ENCODE assay signal across 8 mouse cellular contexts in genomic region chr11:70236717-70237116, GRCm38 (mm10). TPM values are rescaled to one million over a fixed set of nuclear protein-coding genes. Genes with fewer than 3 reads are reported as not detected.
DNase-seq lines count a peak whose midpoint lies in the region; ATAC-seq and TF ChIP-seq lines count a peak whose summit lies in the region.

No protein-coding gene starts in this region.

- H3K4me1 ChIP-seq in heart, embryonic 10.5 days: peaks cover 64% of the 10 kb centered on the region
- H3K4me1 ChIP-seq in bone marrow, adult 2 months (ENCODE audit: control insufficient read depth, insufficient read depth, low read length): peaks cover 3% of the 10 kb centered on the region; the same call in 1 of the 2 replicates
- peaks cover 32% of the 10 kb centered on the region for H3K4me1 ChIP-seq in heart, postnatal 0 days (ENCODE audit: control insufficient read depth, insufficient read depth)
- H3K4me1 ChIP-seq in liver, embryonic 16.5 days (ENCODE audit: control insufficient read depth, low read depth, low read length): peaks cover 34% of the 10 kb centered on the region

- TF ChIP-seq CTCF in bone marrow, adult 2 months (IDR thresholded peaks at IDR 0.05; ENCODE audit: control insufficient read depth, insufficient read depth, low read length): no peak
- no peak for TF ChIP-seq CTCF in heart, postnatal 0 days (IDR thresholded peaks at IDR 0.05; ENCODE audit: low read depth)

- peak overlapping the region; percentile 90 for H3K4me2 ChIP-seq in heart, postnatal 0 days (ENCODE audit: low read depth, low read length)
- H3K4me2 ChIP-seq in liver, embryonic 16.5 days (ENCODE audit: low read depth, low read length): peak overlapping the region; percentile 87

- no peaks in the 10 kb centered on the region for H3K9me3 ChIP-seq in heart, embryonic 10.5 days
- no peaks in the 10 kb centered on the region for H3K9me3 ChIP-seq in heart, postnatal 0 days (replicated peaks; ENCODE audit: control insufficient read depth, low read length)
- H3K9me3 ChIP-seq in liver, embryonic 16.5 days (replicated peaks; ENCODE audit: control insufficient read depth, low read length): no peaks in the 10 kb centered on the region

- no peak for ATAC-seq in heart, postnatal 0 days (ENCODE audit: insufficient read depth, low read depth)
- no peak for ATAC-seq in liver, embryonic 16.5 days (ENCODE audit: low read depth)
- ATAC-seq in inflammation-experienced regulatory T-cells, adult 6 months: no peak

- 6% methylated on average over 7 of the region's 7 CpGs for WGBS in heart, embryonic 10.5 days
- WGBS in bone marrow, adult 2 months: 47% methylated on average over 7 of the region's 7 CpGs
- 20% methylated on average over 7 of the region's 7 CpGs for WGBS in heart, postnatal 0 days
- WGBS in liver, embryonic 16.5 days (ENCODE audit: insufficient replicate concordance): 18% methylated on average over 7 of the region's 7 CpGs

- H3K9ac ChIP-seq in heart, postnatal 0 days (replicated peaks; ENCODE audit: low read depth, low read length): peak overlapping the region; percentile 88
- H3K9ac ChIP-seq in liver, embryonic 16.5 days (ENCODE audit: low read depth, low read length): peak overlapping the region; percentile 97

- peaks cover 16% of the 10 kb centered on the region for H3K36me3 ChIP-seq in heart, embryonic 10.5 days
- peaks cover 7% of the 10 kb centered on the region; the same call in 1 of the 2 replicates for H3K36me3 ChIP-seq in heart, postnatal 0 days (replicated peaks; ENCODE audit: control insufficient read depth, insufficient read depth, low read length)
- H3K36me3 ChIP-seq in liver, embryonic 16.5 days (ENCODE audit: control insufficient read depth, insufficient read depth): no peaks in the 10 kb centered on the region

- H3K27me3 ChIP-seq in heart, embryonic 10.5 days (ENCODE audit: insufficient read depth, poor library complexity, severe bottlenecking): no peaks in the 10 kb centered on the region
- H3K27me3 ChIP-seq in heart, postnatal 0 days (ENCODE audit: control insufficient read depth, insufficient read depth, low read length): no peaks in the 10 kb centered on the region
- no peaks in the 10 kb centered on the region for H3K27me3 ChIP-seq in liver, embryonic 16.5 days (ENCODE audit: control insufficient read depth, insufficient read depth, low read depth, low read length)

- no peak for DNase-seq in heart, embryonic 10.5 days (ENCODE audit: low spot score)
- no peak for DNase-seq in heart, adult 8-10 months (ENCODE audit: low spot score)
- DNase-seq in heart, postnatal 0 days (ENCODE audit: low spot score): no peak
- no peak for DNase-seq in retina, postnatal 1 day
- DNase-seq in layer of hippocampus, postnatal 36 days: no peak

- no peak for TF ChIP-seq POLR2A in bone marrow, adult 2 months (IDR thresholded peaks at IDR 0.05; ENCODE audit: borderline replicate concordance, control insufficient read depth, low read depth, low read length)

- peak overlapping the region; percentile 92 for H3K4me3 ChIP-seq in heart, embryonic 10.5 days
- H3K4me3 ChIP-seq in bone marrow, adult 2 months (replicated peaks; ENCODE audit: control insufficient read depth, low read depth, low read length): peak overlapping the region; percentile 55
- H3K4me3 ChIP-seq in heart, postnatal 0 days (ENCODE audit: low read depth, low read length): peak overlapping the region; percentile 72
- peak overlapping the region; percentile 96 for H3K4me3 ChIP-seq in liver, embryonic 16.5 days (ENCODE audit: low read depth, low read length)

- peak overlapping the region; percentile 97 for H3K27ac ChIP-seq in heart, embryonic 10.5 days
- peak overlapping the region; percentile 7; the same call in 1 of the 2 replicates for H3K27ac ChIP-seq in bone marrow, adult 2 months (ENCODE audit: control insufficient read depth, insufficient read depth, low read depth, low read length, poor library complexity)
- peak overlapping the region; percentile 94 for H3K27ac ChIP-seq in heart, postnatal 0 days (ENCODE audit: low read depth)
- H3K27ac ChIP-seq in liver, embryonic 16.5 days (ENCODE audit: low read length): peak overlapping the region; percentile 95

- no peak for TF ChIP-seq EP300 in heart, postnatal 0 days (IDR thresholded peaks at IDR 0.05; ENCODE audit: low read depth)

RNA-seq across cellular contexts. Expression of gene 0610010K14Rik, which starts 1.0 kb away (rescaled TPM):
- 142 and 153 TPM in 2 replicates for polyA plus RNA-seq in heart, embryonic 10.5 days (2016; fragmentation: Nextera tagmentation; extraction: Ambion mirVana)
- total RNA-seq in heart, adult 8-10 months (2022): 10 to 100 TPM; 22.2 to 31.6 (median 29.0) TPM
- polyA plus RNA-seq in bone marrow, adult 2 months (2011; ENCODE audit: insufficient read depth, insufficient read length, low replicate concordance, missing spikeins): 67.2 and 107 TPM in 2 replicates
- total RNA-seq in heart, postnatal 0 days (2014; rRNA removed; ENCODE audit: low replicate concordance): 47.7 and 60.5 TPM in 2 replicates
- 96.5 and 102 TPM in 2 replicates for polyA plus RNA-seq in heart, postnatal 0 days (2015; fragmentation: Nextera tagmentation; extraction: Ambion mirVana)
- polyA plus RNA-seq in liver, embryonic 16.5 days (2015; fragmentation: Nextera tagmentation; extraction: Ambion mirVana): 53.9 and 54.5 TPM in 2 replicates
- 100 to 1,000 TPM; 133 to 147 (median 134) TPM for polyA plus RNA-seq in inflammation-experienced regulatory T-cells, adult 6 months (2017; shearing (Covaris generic))
- 10 to 100 TPM; 41.4 to 45.6 TPM for total RNA-seq in layer of hippocampus, postnatal 36 days (2021)

RNA-seq across cellular contexts. Expression of gene Gm21988, which starts 2.9 kb away (rescaled TPM):
- polyA plus RNA-seq in heart, embryonic 10.5 days (2016; fragmentation: Nextera tagmentation; extraction: Ambion mirVana): 6.5 and 8.7 TPM in 2 replicates
- total RNA-seq in heart, adult 8-10 months (2022): 1 to 10 TPM; 1.2 to 2.7 (median 2.4) TPM
- 4.8 TPM in 1 of 2 replicates, not detected in the other for polyA plus RNA-seq in bone marrow, adult 2 months (2011; ENCODE audit: insufficient read depth, insufficient read length, low replicate concordance, missing spikeins)
- 6.8 and 15.2 TPM in 2 replicates for total RNA-seq in heart, postnatal 0 days (2014; rRNA removed; ENCODE audit: low replicate concordance)
- 7.5 and 8.6 TPM in 2 replicates for polyA plus RNA-seq in heart, postnatal 0 days (2015; fragmentation: Nextera tagmentation; extraction: Ambion mirVana)
- polyA plus RNA-seq in liver, embryonic 16.5 days (2015; fragmentation: Nextera tagmentation; extraction: Ambion mirVana): 3.4 and 4.3 TPM in 2 replicates
- polyA plus RNA-seq in inflammation-experienced regulatory T-cells, adult 6 months (2017; shearing (Covaris generic)): 10 to 100 TPM in 1 of 3 experiments, 1 to 10 TPM in 2; 2.7 to 11.1 (median 6.1) TPM
- total RNA-seq in layer of hippocampus, postnatal 36 days (2021): 1 to 10 TPM; 3.9 to 5.1 TPM

RNA-seq across cellular contexts. Expression of gene Rnasek, which starts 2.9 kb away (rescaled TPM):
- polyA plus RNA-seq in heart, embryonic 10.5 days (2016; fragmentation: Nextera tagmentation; extraction: Ambion mirVana): 126 and 165 TPM in 2 replicates
- total RNA-seq in heart, adult 8-10 months (2022): 100 to 1,000 TPM in 2 of 4 experiments, 10 to 100 TPM in 2; 91.2 to 119 (median 96.3) TPM
- polyA plus RNA-seq in bone marrow, adult 2 months (2011; ENCODE audit: insufficient read depth, insufficient read length, low replicate concordance, missing spikeins): 116 and 167 TPM in 2 replicates
- 13.1 and 75.0 TPM in 2 replicates for total RNA-seq in heart, postnatal 0 days (2014; rRNA removed; ENCODE audit: low replicate concordance)
- polyA plus RNA-seq in heart, postnatal 0 days (2015; fragmentation: Nextera tagmentation; extraction: Ambion mirVana): 311 and 336 TPM in 2 replicates
- 146 and 159 TPM in 2 replicates for polyA plus RNA-seq in liver, embryonic 16.5 days (2015; fragmentation: Nextera tagmentation; extraction: Ambion mirVana)
- polyA plus RNA-seq in inflammation-experienced regulatory T-cells, adult 6 months (2017; shearing (Covaris generic)): 100 to 1,000 TPM; 207 to 275 (median 255) TPM
- 100 to 1,000 TPM; 242 to 288 TPM for total RNA-seq in layer of hippocampus, postnatal 36 days (2021)

RNA-seq across cellular contexts. Expression of gene Bcl6b, which starts 7.1 kb away (rescaled TPM):
- 10.7 and 15.0 TPM in 2 replicates for polyA plus RNA-seq in heart, embryonic 10.5 days (2016; fragmentation: Nextera tagmentation; extraction: Ambion mirVana)
- 10 to 100 TPM in 3 of 4 experiments, 1 to 10 TPM in 1; 5.9 to 22.0 (median 17.3) TPM for total RNA-seq in heart, adult 8-10 months (2022)
- 1.4 and 2.2 TPM in 2 replicates for polyA plus RNA-seq in bone marrow, adult 2 months (2011; ENCODE audit: insufficient read depth, insufficient read length, low replicate concordance, missing spikeins)
- 12.8 and 44.1 TPM in 2 replicates for total RNA-seq in heart, postnatal 0 days (2014; rRNA removed; ENCODE audit: low replicate concordance)
- 16.8 and 18.9 TPM in 2 replicates for polyA plus RNA-seq in heart, postnatal 0 days (2015; fragmentation: Nextera tagmentation; extraction: Ambion mirVana)
- 2.1 and 2.3 TPM in 2 replicates for polyA plus RNA-seq in liver, embryonic 16.5 days (2015; fragmentation: Nextera tagmentation; extraction: Ambion mirVana)
- polyA plus RNA-seq in inflammation-experienced regulatory T-cells, adult 6 months (2017; shearing (Covaris generic)): under 1 TPM in 1 of 3 experiments, not detected in 2; 0.39 TPM
- 1 to 10 TPM; 1.1 to 1.3 TPM for total RNA-seq in layer of hippocampus, postnatal 36 days (2021)

RNA-seq across cellular contexts. Expression of gene Slc16a13, which starts 15.9 kb away (rescaled TPM):
- polyA plus RNA-seq in heart, embryonic 10.5 days (2016; fragmentation: Nextera tagmentation; extraction: Ambion mirVana): 10.0 and 10.4 TPM in 2 replicates
- 1 to 10 TPM; 2.5 to 3.6 (median 3.4) TPM for total RNA-seq in heart, adult 8-10 months (2022)
- polyA plus RNA-seq in bone marrow, adult 2 months (2011; ENCODE audit: insufficient read depth, insufficient read length, low replicate concordance, missing spikeins): 0.60 and 1.7 TPM in 2 replicates
- 3.1 and 5.5 TPM in 2 replicates for total RNA-seq in heart, postnatal 0 days (2014; rRNA removed; ENCODE audit: low replicate concordance)
- 4.4 and 4.5 TPM in 2 replicates for polyA plus RNA-seq in heart, postnatal 0 days (2015; fragmentation: Nextera tagmentation; extraction: Ambion mirVana)
- polyA plus RNA-seq in liver, embryonic 16.5 days (2015; fragmentation: Nextera tagmentation; extraction: Ambion mirVana): 2.6 and 4.3 TPM in 2 replicates
- 1 to 10 TPM; 2.3 to 4.3 (median 3.2) TPM for polyA plus RNA-seq in inflammation-experienced regulatory T-cells, adult 6 months (2017; shearing (Covaris generic))
- 1 to 10 TPM; 6.9 to 9.4 TPM for total RNA-seq in layer of hippocampus, postnatal 36 days (2021)

Comparison
In these comparisons a context has a peak if more than half of its experiments do, and no peak if none do; other contexts are left out.
1. H3K27ac ChIP-seq: peak in every context shown above with its lines; median percentile 97 in heart, embryonic 10.5 days; 95 in liver, embryonic 16.5 days; 94 in heart, postnatal 0 days; 7 in bone marrow, adult 2 months.